Mouse (Mus musculus) liver, embryonic 15.5 days (tissue): ENCODE results near the gene Zmiz2. TPM values are rescaled to one million over a fixed set of nuclear protein-coding genes. Genes with fewer than 3 reads are reported as not detected.
"Not testable (repeated sequence)": the region's sequence is repeated elsewhere in the genome, so short reads cannot be mapped to it uniquely, and the experiment has no call there.

Experiments used
- ATAC-seq: fragments of 200-750 bp; cut with Nextera tagmentation; 2 replicates; pipeline ENCODE4 v1.8.0; 2017; ENCODE audit warnings: moderate number of reproducible peaks, mild to moderate bottlenecking, moderate library complexity; ENCODE audit not compliant: insufficient read depth
- H3K27ac ChIP-seq: fragments of 300-500 bp; sonication (generic); replicated peaks from 2 replicates; pipeline ENCODE4 v1.5.1; 2015; ENCODE audit warnings: mild to moderate bottlenecking, inconsistent platforms
- H3K27me3 ChIP-seq: fragments of 300-500 bp; sonication (generic); 2 replicates; pipeline ENCODE4 v1.6.1; 2015; ENCODE audit warnings: mild to moderate bottlenecking, inconsistent platforms
- H3K36me3 ChIP-seq: fragments of 300-500 bp; sonication (generic); replicated peaks from 2 replicates; pipeline ENCODE4 v1.6.1; 2015; ENCODE audit warnings: moderate library complexity, mild to moderate bottlenecking, inconsistent platforms
- H3K4me1 ChIP-seq: fragments of 300-500 bp; sonication (generic); replicated peaks from 2 replicates; pipeline ENCODE4 v1.6.1; 2015; ENCODE audit warnings: inconsistent platforms
- H3K4me2 ChIP-seq: fragments of 300-500 bp; sonication (generic); 2 replicates; pipeline ENCODE4 v1.6.1; 2015; ENCODE audit warnings: moderate library complexity, mild to moderate bottlenecking, inconsistent platforms
- H3K4me3 ChIP-seq: fragments of 300-500 bp; sonication (generic); replicated peaks from 2 replicates; pipeline ENCODE4 v1.5.1; 2015; ENCODE audit warnings: mild to moderate bottlenecking, inconsistent platforms
- H3K9ac ChIP-seq: fragments of 300-500 bp; sonication (generic); 2 replicates; pipeline ENCODE4 v1.6.1; 2015; ENCODE audit warnings: moderate library complexity, mild to moderate bottlenecking, inconsistent platforms
- H3K9me3 ChIP-seq: fragments of 300-500 bp; sonication (generic); replicated peaks from 2 replicates; pipeline ENCODE4 v1.6.1; 2016; ENCODE audit warnings: inconsistent platforms
- WGBS: fragments of 180-500 bp; shearing (Covaris S2); methylation state at CpG from one replicate; pipeline ENCODE4 v1.1.7; 2015; ENCODE audit warnings: mixed read lengths; ENCODE audit not compliant: insufficient replicate concordance; 5-methylcytosine and 5-hydroxymethylcytosine counted together
- polyA plus RNA-seq: library from polyadenylated mRNA; unstranded; fragments of >200 nt; fragmentation: Nextera tagmentation; extraction: Ambion mirVana; gene quantifications from 2 replicates; pipeline ENCODE4 v1.2.1, GENCODE M21; 2015

Gene Zmiz2
- polyA plus RNA-seq, 1 experiment from 2014 or later, result 3.5 TPM

DNA sequence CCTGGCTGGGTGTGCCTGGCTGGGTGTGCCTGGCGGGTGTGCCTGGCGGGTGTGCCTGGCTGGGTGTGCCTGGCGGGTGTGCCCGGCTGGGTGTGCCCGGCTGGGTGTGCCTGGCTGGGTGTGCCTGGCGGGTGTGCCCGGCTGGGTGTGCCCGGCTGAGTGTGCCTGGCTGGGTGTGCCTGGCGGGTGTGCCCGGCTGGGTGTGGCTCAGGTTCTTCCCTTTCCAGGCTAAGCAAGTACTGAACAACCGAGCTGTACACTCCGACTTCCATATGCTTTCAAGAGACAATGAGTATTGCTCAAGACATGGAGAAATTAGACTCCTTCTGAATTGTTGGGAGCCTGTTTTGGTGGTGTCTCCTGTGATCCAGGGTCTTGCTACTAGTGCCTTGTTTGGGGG lies 24.4 kb downstream of the Zmiz2 start:
- H3K9ac ChIP-seq, result no peak overlapping the region
- no peak overlapping the region for H3K4me3 ChIP-seq
- ATAC-seq, result no peak
- no peak overlapping the region for H3K4me2 ChIP-seq
- H3K9me3 ChIP-seq, result peaks cover 18% of the 10 kb centered on the region
- H3K27ac ChIP-seq, result peak overlapping the region; percentile 78
- H3K27me3 ChIP-seq, result no peaks in the 10 kb centered on the region
- peaks cover 48% of the 10 kb centered on the region for H3K4me1 ChIP-seq
- peaks cover 18% of the 10 kb centered on the region for H3K36me3 ChIP-seq
- WGBS, result 77% methylated on average over 12 of the region's 12 CpGs

GRCm38 (mm10) chr11:6414751-6415550 lies 26.1 kb downstream of the Zmiz2 start, which contains the start of gene Ppia:
TSS of gene Ppia (plus strand) at chr11:6415443.
- 9% methylated on average over 21 of the region's 21 CpGs for WGBS
- Histone ChIP-seq H3K9me3 (peaks cover 18% of the 10 kb centered on the region), H3K27ac (peak within 1 kb of the TSS; percentile 94), H3K36me3 (peaks cover 33% of the 10 kb centered on the region), H3K4me1 (peaks cover 53% of the 10 kb centered on the region), H3K27me3 (no peaks in the 10 kb centered on the region), H3K4me3 (peak within 1 kb of the TSS; percentile 80), H3K9ac (peak within 1 kb of the TSS; percentile 75), H3K4me2 (peak within 1 kb of the TSS; percentile 93)
- peak; percentile 53 for ATAC-seq

GRCm38 (mm10) chr11:6415551-6416404 lies 26.9 kb downstream of the Zmiz2 start:
- under 1% methylated on average over 102 of the region's 102 CpGs for WGBS
- Histone ChIP-seq H3K27me3 (no peaks in the 10 kb centered on the region), H3K9me3 (peaks cover 18% of the 10 kb centered on the region), H3K4me2 (peak overlapping the region; percentile 93), H3K9ac (peak overlapping the region; percentile 75), H3K27ac (peak overlapping the region; percentile 94), H3K4me1 (peaks cover 52% of the 10 kb centered on the region), H3K4me3 (peak overlapping the region; percentile 80), H3K36me3 (peaks cover 41% of the 10 kb centered on the region)
- peak; percentile 91 for ATAC-seq

DNA sequence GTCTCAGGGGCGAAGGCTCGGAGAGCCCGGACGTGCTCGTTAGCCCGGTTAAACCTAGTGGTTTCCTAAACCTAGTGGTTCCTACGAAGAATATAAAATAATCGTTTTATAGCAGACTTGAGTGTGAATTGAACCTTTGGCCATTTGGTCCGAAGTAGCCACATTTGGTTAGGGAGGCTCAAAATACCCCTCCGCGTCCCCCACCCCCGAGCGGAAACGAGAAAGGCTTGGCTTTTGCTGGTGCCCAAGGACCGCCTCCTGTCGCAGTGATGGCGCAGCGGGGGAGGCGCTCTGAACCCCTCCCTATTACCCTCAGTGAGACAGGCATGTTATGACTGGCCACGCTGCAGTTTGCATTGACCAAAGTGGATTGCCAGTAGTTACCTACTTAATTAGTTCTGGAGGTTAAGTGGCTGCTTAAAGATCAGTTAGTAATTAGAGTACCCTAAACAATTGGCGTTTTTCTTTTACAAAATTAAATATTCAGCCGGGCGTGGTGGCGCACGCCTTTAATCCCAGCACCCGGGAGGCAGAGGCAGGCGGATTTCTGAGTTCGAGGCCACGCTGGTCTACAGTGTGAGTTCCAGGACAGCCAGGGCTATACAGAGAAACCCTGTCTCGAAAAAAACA lies 27.6 kb downstream of the Zmiz2 start:
- peak; percentile 59 for ATAC-seq
- under 1% methylated on average over 30 of the region's 30 CpGs for WGBS

DNA sequence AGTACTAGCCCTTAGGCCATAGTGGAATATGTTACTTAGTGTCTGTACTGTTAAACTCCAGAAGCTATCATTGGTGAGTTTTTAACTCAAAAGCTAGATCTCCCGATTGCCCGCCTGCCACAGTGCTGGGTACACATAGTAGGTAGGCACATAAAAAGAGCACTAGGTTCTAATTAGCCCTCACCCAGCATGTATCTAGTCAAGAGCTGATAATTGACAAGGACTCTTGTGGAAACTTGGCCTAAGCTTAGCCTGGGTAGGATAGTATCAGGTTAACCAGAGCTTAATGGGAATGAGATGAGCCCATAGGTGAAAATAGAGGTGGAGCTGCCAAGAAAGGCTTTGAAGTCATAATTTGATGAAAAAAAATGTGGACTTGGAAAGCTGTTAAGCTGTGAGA lies 28.2 kb downstream of the Zmiz2 start:
- Histone ChIP-seq H3K9ac (peak overlapping the region; percentile 75), H3K27ac (peak overlapping the region; percentile 94), H3K4me1 (peaks cover 46% of the 10 kb centered on the region), H3K27me3 (no peaks in the 10 kb centered on the region), H3K4me2 (peak overlapping the region; percentile 93), H3K9me3 (peaks cover 18% of the 10 kb centered on the region), H3K4me3 (peak overlapping the region; percentile 80), H3K36me3 (peaks cover 53% of the 10 kb centered on the region)
- ATAC-seq, result no peak
- WGBS, result 13% methylated on average over 2 of the region's 2 CpGs

More for the DNA sequence above, 27.6 kb downstream of the Zmiz2 start:
- peaks cover 18% of the 10 kb centered on the region for H3K9me3 ChIP-seq
- peak overlapping the region; percentile 75 for H3K9ac ChIP-seq
- peak overlapping the region; percentile 94 for H3K27ac ChIP-seq
- no peaks in the 10 kb centered on the region for H3K27me3 ChIP-seq
- peak overlapping the region; percentile 93 for H3K4me2 ChIP-seq
- H3K36me3 ChIP-seq, result peaks cover 48% of the 10 kb centered on the region
- H3K4me1 ChIP-seq, result peaks cover 51% of the 10 kb centered on the region
- H3K4me3 ChIP-seq, result peak overlapping the region; percentile 80

DNA sequence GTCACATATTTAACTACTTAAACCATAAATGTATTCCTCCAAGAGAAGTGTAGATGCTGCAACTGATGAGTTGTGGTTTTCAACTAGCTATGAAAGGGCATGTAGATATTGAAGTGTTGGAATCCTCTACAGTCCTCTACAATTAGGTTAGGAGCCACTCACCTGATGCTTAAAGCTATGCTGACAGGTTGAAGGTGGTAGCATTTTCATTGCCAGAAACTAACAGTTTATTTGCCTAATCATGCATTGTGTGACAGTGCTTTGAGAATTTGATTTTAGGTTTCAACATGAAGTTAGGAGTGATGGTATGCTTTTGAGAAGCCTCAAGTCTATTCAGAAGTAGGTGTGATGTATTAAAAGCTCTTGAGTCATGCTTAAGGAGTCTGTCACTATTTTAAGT lies 28.6 kb downstream of the Zmiz2 start:
- peaks cover 57% of the 10 kb centered on the region for H3K36me3 ChIP-seq
- peaks cover 46% of the 10 kb centered on the region for H3K4me1 ChIP-seq
- no peaks in the 10 kb centered on the region for H3K27me3 ChIP-seq
- peak overlapping the region; percentile 80 for H3K4me3 ChIP-seq
- H3K4me2 ChIP-seq, result peak overlapping the region; percentile 93
- ATAC-seq, result no peak
- peaks cover 16% of the 10 kb centered on the region for H3K9me3 ChIP-seq
- peak overlapping the region; percentile 94 for H3K27ac ChIP-seq
- H3K9ac ChIP-seq, result no peak overlapping the region

- ATAC-seq, result no peak
- 61% methylated on average over 5 of the region's 5 CpGs for WGBS
- 0 out of 2 replicates have a peak overlapping the region, but pooled peaks have one; percentile 93 for H3K4me2 ChIP-seq
- no peak overlapping the region for H3K27ac ChIP-seq
- H3K9ac ChIP-seq, result no peak overlapping the region
- peaks cover 64% of the 10 kb centered on the region for H3K36me3 ChIP-seq
- H3K9me3 ChIP-seq, result peaks cover 4% of the 10 kb centered on the region; the same call in 1 of the 2 replicates
- H3K4me3 ChIP-seq, result no peak overlapping the region
- H3K27me3 ChIP-seq, result no peaks in the 10 kb centered on the region
- H3K4me1 ChIP-seq, result peaks cover 42% of the 10 kb centered on the region
Measured at GRCm38 (mm10) chr11:6418751-6419150, 29.9 kb downstream of the Zmiz2 start.

- not testable (repeated sequence) for H3K9ac ChIP-seq, ATAC-seq, H3K4me3 ChIP-seq, H3K4me2 ChIP-seq, H3K9me3 ChIP-seq, H3K27me3 ChIP-seq
- WGBS, result 43% methylated on average over 4 of the region's 4 CpGs
- H3K4me1 ChIP-seq, result peaks cover 42% of the 10 kb centered on the region
- peak overlapping the region; percentile 21; the same call in 1 of the 2 replicates for H3K27ac ChIP-seq
- peaks cover 64% of the 10 kb centered on the region for H3K36me3 ChIP-seq
Measured at GRCm38 (mm10) chr11:6419156-6419555, 30.3 kb downstream of the Zmiz2 start.

DNA sequence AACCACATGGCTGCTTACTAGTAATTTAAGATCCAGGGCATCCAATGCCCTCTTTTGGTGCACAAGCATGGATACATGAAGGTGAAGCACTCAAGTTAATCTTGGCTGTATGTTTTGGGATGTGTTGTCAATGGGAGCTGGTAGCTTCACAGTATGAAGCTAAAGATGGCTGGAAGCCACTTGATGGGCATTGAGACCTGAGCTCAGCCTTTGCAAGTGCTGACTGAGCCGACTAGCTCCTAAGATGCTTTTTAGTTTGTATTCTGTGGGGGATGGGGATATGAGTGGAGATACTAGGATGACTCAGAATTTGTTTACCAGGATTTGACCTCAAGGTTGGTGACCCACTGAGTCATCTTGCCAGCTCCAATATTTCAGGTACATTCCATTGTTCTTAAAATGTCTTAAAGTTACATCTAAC lies 31.4 kb downstream of the Zmiz2 start:
- H3K27ac ChIP-seq, result peak overlapping the region; percentile 35
- H3K9me3 ChIP-seq, result no peaks in the 10 kb centered on the region
- H3K27me3 ChIP-seq, result no peaks in the 10 kb centered on the region
- no peak for ATAC-seq
- H3K36me3 ChIP-seq, result peaks cover 75% of the 10 kb centered on the region
- no peak overlapping the region for H3K4me3 ChIP-seq
- H3K9ac ChIP-seq, result no peak overlapping the region
- 17% methylated on average over 1 of the region's 1 CpGs for WGBS
- no peak overlapping the region for H3K4me2 ChIP-seq
- peaks cover 33% of the 10 kb centered on the region for H3K4me1 ChIP-seq

- Histone ChIP-seq H3K36me3 (peaks cover 79% of the 10 kb centered on the region), H3K4me2 (no peak overlapping the region), H3K9me3 (no peaks in the 10 kb centered on the region), H3K9ac (no peak overlapping the region), H3K27ac (peak overlapping the region; percentile 35), H3K4me3 (no peak overlapping the region), H3K27me3 (no peaks in the 10 kb centered on the region), H3K4me1 (peaks cover 29% of the 10 kb centered on the region)
- 71% methylated on average over 2 of the region's 2 CpGs for WGBS
- ATAC-seq, result no peak
Measured at GRCm38 (mm10) chr11:6420722-6421350, 32.0 kb downstream of the Zmiz2 start.
